Mouse (Mus musculus) intestine, embryonic 14.5 days (tissue): ENCODE results near the gene Rbm19. TPM values are rescaled to one million over a fixed set of nuclear protein-coding genes. Genes with fewer than 3 reads are reported as not detected.

ENCODE experiments used
- ATAC-seq: fragments of 200-750 bp; cut with Nextera tagmentation; replicated peaks from 2 replicates; pipeline ENCODE4 v1.8.0; 2017; ENCODE audit warnings: low read depth, moderate number of reproducible peaks, moderate TSS enrichment, moderate library complexity; ENCODE audit not compliant: low FRiP score, low TSS enrichment
- DNase-seq: peaks from one replicate; pipeline ENCODE4 v3.0.0-alpha.2; 2018; ENCODE audit warnings: low spot score
- H3K27ac ChIP-seq: fragments of 300-500 bp; sonication (generic); 2 replicates; pipeline ENCODE4 v1.5.1; 2014; ENCODE audit warnings: low read depth, mild to moderate bottlenecking, control low read depth
- H3K27me3 ChIP-seq: fragments of 300-500 bp; sonication (generic); replicated peaks from 2 replicates; pipeline ENCODE4 v1.6.1; 2014; ENCODE audit warnings: low read length, control low read depth; ENCODE audit not compliant: control insufficient read depth, insufficient read depth
- H3K36me3 ChIP-seq: fragments of 300-500 bp; sonication (generic); 2 replicates; pipeline ENCODE4 v1.6.1; 2014; ENCODE audit warnings: low read length, control low read depth; ENCODE audit not compliant: control insufficient read depth, insufficient read depth
- H3K4me1 ChIP-seq: fragments of 300-500 bp; sonication (generic); replicated peaks from 2 replicates; pipeline ENCODE4 v1.6.1; 2014; ENCODE audit warnings: low read length, control low read depth, mixed read lengths; ENCODE audit not compliant: control insufficient read depth, insufficient read depth
- H3K4me2 ChIP-seq: fragments of 300-500 bp; sonication (generic); 2 replicates; pipeline ENCODE4 v1.6.1; 2014; ENCODE audit warnings: low read length
- H3K4me3 ChIP-seq: fragments of 300-500 bp; sonication (generic); 2 replicates; pipeline ENCODE4 v1.5.1; 2014; ENCODE audit warnings: low read depth, low read length, control low read depth, mixed read lengths
- H3K9ac ChIP-seq: fragments of 300-500 bp; sonication (generic); 2 replicates; pipeline ENCODE4 v1.6.1; 2014; ENCODE audit warnings: mild to moderate bottlenecking, low read length
- H3K9me3 ChIP-seq: fragments of 300-500 bp; sonication (generic); 2 replicates; pipeline ENCODE4 v1.6.1; 2016; ENCODE audit warnings: low read length, control low read depth; ENCODE audit not compliant: control insufficient read depth
- WGBS: fragments of 180-500 bp; shearing (Covaris S2); extraction: QIAGEN DNeasy Blood & Tissue Kit; methylation state at CpG from one replicate; pipeline ENCODE4 v1.1.7; 2014; 5-methylcytosine and 5-hydroxymethylcytosine counted together
- polyA plus RNA-seq: library from polyadenylated mRNA; unstranded; fragments of >200 nt; fragmentation: Nextera tagmentation; extraction: Ambion mirVana; gene quantifications from 2 replicates; pipeline ENCODE4 v1.2.1, GENCODE M21; 2014

The Rbm19 gene
- polyA plus RNA-seq, 1 experiment from 2014 or later = 29.2 TPM

GRCm38 (mm10) chr5:120176246-120177065 is 60.2 kb downstream of the Rbm19 start:
- no peak overlapping the region for H3K4me2 ChIP-seq
- H3K36me3 ChIP-seq = peaks cover 21% of the 10 kb centered on the region
- 91% methylated on average over 13 of the region's 13 CpGs for WGBS
- no peak for ATAC-seq
- H3K9me3 ChIP-seq = peaks cover 4% of the 10 kb centered on the region; the same call in 1 of the 2 replicates
- no peak overlapping the region for H3K4me3 ChIP-seq
- H3K27me3 ChIP-seq = no peaks in the 10 kb centered on the region
- no peak overlapping the region for H3K27ac ChIP-seq
- H3K4me1 ChIP-seq = no peaks in the 10 kb centered on the region
- H3K9ac ChIP-seq = no peak overlapping the region
- no peak for DNase-seq

GRCm38 (mm10) chr5:120177066-120177340 is 60.7 kb downstream of the Rbm19 start:
- no peak overlapping the region for H3K27ac ChIP-seq
- no peaks in the 10 kb centered on the region for H3K27me3 ChIP-seq
- peaks cover 21% of the 10 kb centered on the region for H3K36me3 ChIP-seq
- H3K4me3 ChIP-seq = no peak overlapping the region
- no peak for ATAC-seq
- DNase-seq = no peak
- 98% methylated on average over 4 of the region's 4 CpGs for WGBS
- no peak overlapping the region for H3K4me2 ChIP-seq
- peaks cover 4% of the 10 kb centered on the region; the same call in 1 of the 2 replicates for H3K9me3 ChIP-seq
- H3K9ac ChIP-seq = no peak overlapping the region
- H3K4me1 ChIP-seq = no peaks in the 10 kb centered on the region

DNA sequence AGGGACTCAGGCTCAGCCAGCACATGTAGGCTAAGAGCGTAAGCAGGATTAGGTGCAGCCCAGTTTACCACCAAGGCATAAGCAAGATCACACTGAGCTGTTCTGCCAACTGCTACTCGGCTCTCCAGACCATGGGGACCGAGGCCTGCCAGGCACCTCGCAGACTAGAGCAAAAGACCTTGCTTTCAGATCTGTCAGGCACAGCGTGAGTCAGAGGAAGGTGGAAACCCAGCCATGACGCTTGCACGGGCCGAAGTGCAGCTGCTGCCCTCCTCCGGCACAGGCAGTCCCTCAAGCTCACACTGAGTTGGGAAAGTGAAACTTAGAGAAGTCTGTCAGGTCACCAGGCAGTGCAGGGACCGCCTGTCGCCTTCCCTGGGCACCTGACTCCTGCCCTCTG is 63.8 kb downstream of the Rbm19 start:
- H3K27ac ChIP-seq = no peak overlapping the region
- H3K9ac ChIP-seq = no peak overlapping the region
- peaks cover 21% of the 10 kb centered on the region for H3K36me3 ChIP-seq
- no peak overlapping the region for H3K4me2 ChIP-seq
- no peaks in the 10 kb centered on the region for H3K4me1 ChIP-seq
- ATAC-seq (no peak), DNase-seq (no peak)
- H3K27me3 ChIP-seq = no peaks in the 10 kb centered on the region
- H3K9me3 ChIP-seq = peaks cover 4% of the 10 kb centered on the region; the same call in 1 of the 2 replicates
- H3K4me3 ChIP-seq = no peak overlapping the region
- 93% methylated on average over 11 of the region's 11 CpGs for WGBS

GRCm38 (mm10) chr5:120181384-120181783 is 65.1 kb downstream of the Rbm19 start:
- Histone ChIP-seq H3K4me3 (no peak overlapping the region), H3K9ac (no peak overlapping the region), H3K36me3 (peaks cover 14% of the 10 kb centered on the region; the same call in 1 of the 2 replicates), H3K27me3 (no peaks in the 10 kb centered on the region), H3K4me1 (no peaks in the 10 kb centered on the region), H3K4me2 (no peak overlapping the region), H3K27ac (no peak overlapping the region), H3K9me3 (peaks cover 4% of the 10 kb centered on the region; the same call in 1 of the 2 replicates)
- DNase-seq = no peak
- no peak for ATAC-seq
- WGBS = 94% methylated on average over 4 of the region's 4 CpGs

- no peak overlapping the region for H3K27ac ChIP-seq
- peaks cover 6% of the 10 kb centered on the region; the same call in 1 of the 2 replicates for H3K36me3 ChIP-seq
- H3K27me3 ChIP-seq = no peaks in the 10 kb centered on the region
- WGBS = 86% methylated on average over 8 of the region's 8 CpGs
- no peaks in the 10 kb centered on the region for H3K4me1 ChIP-seq
- DNase-seq = no peak
- H3K9ac ChIP-seq = no peak overlapping the region
- H3K9me3 ChIP-seq = peaks cover 4% of the 10 kb centered on the region; the same call in 1 of the 2 replicates
- H3K4me3 ChIP-seq = no peak overlapping the region
- H3K4me2 ChIP-seq = no peak overlapping the region
- ATAC-seq = no peak
Observed at GRCm38 (mm10) chr5:120183321-120183720, 67.1 kb downstream of the Rbm19 start.

- Histone ChIP-seq H3K27me3 (no peaks in the 10 kb centered on the region), H3K27ac (no peak overlapping the region), H3K4me3 (no peak overlapping the region), H3K4me2 (no peak overlapping the region), H3K36me3 (peaks cover 6% of the 10 kb centered on the region; the same call in 1 of the 2 replicates), H3K9me3 (peaks cover 4% of the 10 kb centered on the region; the same call in 1 of the 2 replicates), H3K9ac (no peak overlapping the region), H3K4me1 (no peaks in the 10 kb centered on the region)
- ATAC-seq = no peak
- 60% methylated on average over 7 of the region's 7 CpGs for WGBS
- DNase-seq = no peak
Observed at GRCm38 (mm10) chr5:120183790-120184189, 67.5 kb downstream of the Rbm19 start.

- DNase-seq (no peak), ATAC-seq (no peak)
- no peaks in the 10 kb centered on the region for H3K4me1 ChIP-seq
- H3K36me3 ChIP-seq = 0 out of 2 replicates have a peak, but pooled peaks cover 2% of the 10 kb centered on the region
- no peak overlapping the region for H3K4me2 ChIP-seq
- WGBS = 86% methylated on average over 10 of the region's 10 CpGs
- no peaks in the 10 kb centered on the region for H3K27me3 ChIP-seq
- H3K4me3 ChIP-seq = no peak overlapping the region
- no peak overlapping the region for H3K27ac ChIP-seq
- H3K9me3 ChIP-seq = no peaks in the 10 kb centered on the region
- H3K9ac ChIP-seq = no peak overlapping the region
Observed at GRCm38 (mm10) chr5:120185949-120186348, 69.7 kb downstream of the Rbm19 start.

DNA sequence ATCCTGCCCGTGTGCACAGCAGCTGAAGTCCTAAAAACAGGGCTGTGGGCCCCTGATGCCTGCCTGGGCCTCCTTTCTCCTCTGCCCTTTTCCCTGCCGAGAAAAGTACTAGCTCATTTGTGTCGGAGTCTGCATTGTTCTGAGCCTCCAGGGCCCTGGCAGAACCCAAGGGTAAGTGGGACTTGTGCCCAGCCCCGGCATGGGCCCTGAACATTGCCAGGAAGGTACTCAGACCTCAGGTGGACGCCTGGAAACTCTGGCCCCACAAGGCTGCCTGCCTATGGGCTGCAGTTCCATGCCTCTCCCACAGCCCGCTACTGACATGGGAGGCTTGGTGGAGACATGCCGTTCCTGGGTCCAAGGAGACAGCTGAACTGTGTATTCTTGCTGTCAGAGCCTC is 72.3 kb downstream of the Rbm19 start:
- WGBS = 77% methylated on average over 7 of the region's 7 CpGs
- ATAC-seq (no peak), DNase-seq (no peak)
- no peak overlapping the region for H3K4me3 ChIP-seq
- H3K36me3 ChIP-seq = 0 out of 2 replicates have a peak, but pooled peaks cover 2% of the 10 kb centered on the region
- no peak overlapping the region for H3K9ac ChIP-seq
- no peaks in the 10 kb centered on the region for H3K27me3 ChIP-seq
- H3K27ac ChIP-seq = no peak overlapping the region
- no peaks in the 10 kb centered on the region for H3K4me1 ChIP-seq
- H3K4me2 ChIP-seq = no peak overlapping the region
- H3K9me3 ChIP-seq = no peaks in the 10 kb centered on the region
